Mouse (Mus musculus) heart, postnatal 0 days (tissue): ENCODE results near the gene Mreg.

Experiments
- CTCF ChIP-seq: IDR thresholded peaks from 2 replicates; pipeline ENCODE4 v1.5.1; 2016; ENCODE audit warnings: antibody characterized with exemption, control low read depth, low read depth
- EP300 ChIP-seq: IDR thresholded peaks from 2 replicates; pipeline ENCODE4 v1.6.1; 2016; ENCODE audit warnings: antibody characterized with exemption, low read depth

- no peak for TF ChIP-seq CTCF
- TF ChIP-seq EP300 = no peak
Observed at GRCm38 (mm10) chr1:72203204-72203603, 8.9 kb downstream of the Mreg start.
